In genomic region chr7:122249321-122249821, GRCm38 (mm10) we compare ENCODE assay signal across 29 mouse cellular contexts. TPM values are rescaled to one million over a fixed set of nuclear protein-coding genes. Genes with fewer than 3 reads are reported as not detected.
DNase-seq lines count a peak whose midpoint lies in the region; ATAC-seq lines count a peak whose summit lies in the region.
"Had no signal": no experiment of that assay in that cellular context is flagged by ENCODE, and none has a peak within 500 bp of the region (broad histone marks: within the 10 kb centered on the region; RNA-seq: fewer than 3 reads in every experiment).

No protein-coding gene starts in this region.

- 86% methylated on average over 9 of the region's 9 CpGs for WGBS in hindbrain, embryonic 11.5 days

- H3K4me3 ChIP-seq in hindbrain, embryonic 11.5 days (ENCODE audit: low read depth, low read length): no peak overlapping the region
- H3K4me3 ChIP-seq: erythroblast, embryonic 14.5 days; heart, embryonic 10.5 days; hindbrain, embryonic 13.5 days; limb, embryonic 13.5 days; lung, embryonic 15.5 days; myocyte; neural tube, embryonic 13.5 days had no signal

- no peak overlapping the region for H3K9ac ChIP-seq in hindbrain, embryonic 11.5 days (ENCODE audit: low read depth, low read length)
- H3K9ac ChIP-seq: hindbrain, embryonic 13.5 days; limb, embryonic 13.5 days; lung, embryonic 15.5 days; neural tube, embryonic 13.5 days had no signal

- intact Hi-C loops in left cerebral cortex, postnatal 36 days (cut with DNase I): no loop called here

- no peaks in the 10 kb centered on the region for H3K36me3 ChIP-seq in hindbrain, embryonic 11.5 days (ENCODE audit: control insufficient read depth, insufficient read depth, low read length)
- H3K36me3 ChIP-seq: heart, embryonic 10.5 days; hindbrain, embryonic 13.5 days; limb, embryonic 13.5 days; lung, embryonic 15.5 days; neural tube, embryonic 13.5 days had no signal

- no peaks in the 10 kb centered on the region for H3K9me3 ChIP-seq in hindbrain, embryonic 11.5 days (ENCODE audit: control insufficient read depth, low read length)
- H3K9me3 ChIP-seq: heart, embryonic 10.5 days; hindbrain, embryonic 13.5 days; limb, embryonic 13.5 days; lung, embryonic 15.5 days; neural tube, embryonic 13.5 days had no signal

- H3K4me1 ChIP-seq in hindbrain, embryonic 11.5 days (replicated peaks; ENCODE audit: control insufficient read depth, insufficient read depth, low read length): no peaks in the 10 kb centered on the region
- H3K4me1 ChIP-seq: heart, embryonic 10.5 days; limb, embryonic 13.5 days; lung, embryonic 15.5 days; neural tube, embryonic 13.5 days had no signal

- no peaks in the 10 kb centered on the region for H3K27me3 ChIP-seq in hindbrain, embryonic 11.5 days (ENCODE audit: control insufficient read depth, insufficient read depth, low read length)
- H3K27me3 ChIP-seq: hindbrain, embryonic 13.5 days; limb, embryonic 13.5 days; lung, embryonic 15.5 days; neural tube, embryonic 13.5 days had no signal

- no peak overlapping the region for H3K27ac ChIP-seq in hindbrain, embryonic 11.5 days (ENCODE audit: low read depth, low read length)
- H3K27ac ChIP-seq: heart, embryonic 10.5 days; hindbrain, embryonic 13.5 days; limb, embryonic 13.5 days; lung, embryonic 15.5 days; neural tube, embryonic 13.5 days had no signal

- peak; percentile 46 for DNase-seq in layer of hippocampus, adult 9-11 months
- DNase-seq in layer of hippocampus, adult 9-10 months (ENCODE audit: low spot score): no peak
- DNase-seq in frontal cortex, adult 2 months (ENCODE audit: extremely low spot score in 1 of 2, low spot score in 1 of 2): peak; percentile 50 to 72
- peak; percentile 37 to 62 for DNase-seq in left cerebral cortex, adult 18-20 months (ENCODE audit: low spot score in 2 of 2)
- DNase-seq in left cerebral cortex, postnatal 36 days (ENCODE audit: low spot score in 2 of 2): peak; percentile 57 to 61
- no peak for DNase-seq in hindbrain, embryonic 11.5 days (ENCODE audit: low spot score)
- no peak for DNase-seq in lung, postnatal 25 days (ENCODE audit: low spot score)
- DNase-seq: adrenal gland, postnatal 25 days; B cell, adult 2 months; cerebellum, adult 2 months; cerebellum, postnatal 14 days; gastrocnemius, postnatal 10 days; heart, postnatal 36 days; kidney, adult 8-10 months; kidney, postnatal 10 days; lung, postnatal 36 days had no signal

- no peak overlapping the region for H3K4me2 ChIP-seq in hindbrain, embryonic 11.5 days (replicated peaks; ENCODE audit: low read depth, low read length)
- H3K4me2 ChIP-seq: hindbrain, embryonic 13.5 days; limb, embryonic 13.5 days; liver, embryonic 11.5 days; lung, embryonic 15.5 days; midbrain, embryonic 11.5 days; neural tube, embryonic 13.5 days had no signal

- no peak for ATAC-seq in hindbrain, embryonic 11.5 days (ENCODE audit: low FRiP score)
- no peak for ATAC-seq in granulocyte monocyte progenitor cell, adult 5-6 weeks (replicated peaks; ENCODE audit: poor library complexity, severe bottlenecking)
- ATAC-seq: intestine, embryonic 16.5 days had no signal

RNA-seq across cellular contexts. Expression of gene Chp2, which starts 30.1 kb away (rescaled TPM):
- polyA plus RNA-seq in frontal cortex, adult 2 months (2012; rRNA removed): 2.2 and 2.7 TPM in 2 replicates
- total RNA-seq in left cerebral cortex, adult 18-20 months (2021): 1 to 10 TPM; 4.3 to 4.6 TPM
- 1 to 10 TPM; 2.3 to 4.7 TPM for total RNA-seq in left cerebral cortex, postnatal 36 days (2021)
- polyA plus RNA-seq in hindbrain, embryonic 11.5 days (2014; fragmentation: Nextera tagmentation; extraction: Ambion mirVana): 0.11 and 0.14 TPM in 2 replicates
- total RNA-seq in granulocyte monocyte progenitor cell, adult 5-6 weeks (2014; fragmentation: Nextera tagmentation): 1.7 TPM in 1 of 2 replicates, not detected in the other
- not detected in 2 replicates for total RNA-seq in granulocyte monocyte progenitor cell, adult 5-6 weeks (2017)
- polyA plus RNA-seq: erythroblast, embryonic 14.5 days; forebrain, embryonic 11.5 days; limb, embryonic 13.5 days; liver, embryonic 11.5 days; myocyte; stomach, embryonic 14.5 days had no signal

RNA-seq across cellular contexts. Expression of gene Prkcb, which starts 39.2 kb away (rescaled TPM):
- polyA plus RNA-seq in frontal cortex, adult 2 months (2012; rRNA removed): 502 and 539 TPM in 2 replicates
- 100 to 1,000 TPM; 871 to 890 TPM for total RNA-seq in left cerebral cortex, adult 18-20 months (2021)
- 1,000 to 10,000 TPM in 1 of 2 experiments, 100 to 1,000 TPM in 1; 978 to 1,072 TPM for total RNA-seq in left cerebral cortex, postnatal 36 days (2021)
- polyA plus RNA-seq in hindbrain, embryonic 11.5 days (2014; fragmentation: Nextera tagmentation; extraction: Ambion mirVana): 17.8 and 22.3 TPM in 2 replicates
- 22.6 and 25.8 TPM in 2 replicates for total RNA-seq in granulocyte monocyte progenitor cell, adult 5-6 weeks (2014; fragmentation: Nextera tagmentation)
- total RNA-seq in granulocyte monocyte progenitor cell, adult 5-6 weeks (2017): 21.4 and 27.1 TPM in 2 replicates
- polyA plus RNA-seq: erythroblast, embryonic 14.5 days had no signal

Comparison
In these comparisons a context has a peak if more than half of its experiments do, and no peak if none do; other contexts are left out.
1. DNase-seq: peak in layer of hippocampus, adult 9-11 months (single experiment), frontal cortex, adult 2 months (2 of 2), left cerebral cortex, adult 18-20 months (2 of 2) and left cerebral cortex, postnatal 36 days (2 of 2); none in layer of hippocampus, adult 9-10 months (single experiment), hindbrain, embryonic 11.5 days (single experiment) and lung, postnatal 25 days (single experiment).
2. RNA of gene Prkcb, which starts 39.2 kb away (total RNA-seq): 978 to 1,072 TPM in left cerebral cortex, postnatal 36 days and 871 to 890 TPM in left cerebral cortex, adult 18-20 months; 21.4 to 27.1 TPM in granulocyte monocyte progenitor cell, adult 5-6 weeks; every median in the first group is over 10 times any median in the second.